Mouse (Mus musculus): ENCODE data around the gene Armc10.

DNA sequence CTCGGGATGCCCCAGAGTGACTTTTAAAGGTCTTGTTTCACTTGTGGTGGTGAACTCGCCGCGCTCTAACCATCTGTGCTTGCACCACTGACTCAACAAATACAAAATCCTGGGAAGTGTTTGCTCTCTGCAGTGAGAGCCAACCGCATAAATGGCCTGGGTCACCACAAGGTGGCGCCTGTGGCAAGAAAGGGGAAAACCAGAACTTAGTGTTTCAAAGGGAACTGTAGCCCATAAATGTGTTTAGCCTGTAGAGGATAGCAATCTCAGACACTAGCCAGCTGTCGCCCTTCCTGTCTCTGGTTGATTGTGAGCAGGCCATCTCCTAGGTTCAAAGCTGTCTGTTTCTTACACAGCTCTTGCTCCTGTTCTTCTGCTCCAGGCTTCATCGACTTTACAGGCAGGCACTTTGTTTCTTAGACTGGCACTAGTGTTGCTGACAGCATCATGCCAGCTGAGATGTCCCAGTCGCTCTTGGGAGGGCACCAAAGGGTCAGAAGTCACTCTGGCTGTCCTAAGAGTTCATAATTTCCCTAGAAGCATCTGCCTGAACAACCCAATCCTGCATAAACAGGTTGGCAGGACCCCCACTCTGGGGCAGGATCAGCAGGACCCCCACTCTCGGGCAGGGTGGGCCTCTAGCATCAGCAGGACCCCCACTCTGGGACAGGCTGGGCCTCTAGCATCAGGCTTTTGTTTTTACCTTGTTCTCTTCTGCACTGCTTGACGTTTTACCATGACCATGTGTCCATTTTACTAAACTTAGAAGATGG, 13.2 kb downstream of the Armc10 start:
- TF ChIP-seq CTCF (IDR thresholded peaks at IDR 0.05; ENCODE audit: borderline replicate concordance, insufficient read depth, low read depth, low read length) (peak; percentile 85), POLR2A (IDR thresholded peaks at IDR 0.05; ENCODE audit: borderline replicate concordance, insufficient read depth, low read length) (no peak)

All from cerebellum, adult 2 months (tissue).